Mouse (Mus musculus) lung, embryonic 16.5 days (tissue): ENCODE results near the gene Aen. TPM values are rescaled to one million over a fixed set of nuclear protein-coding genes. Genes with fewer than 3 reads are reported as not detected.

Experiments used
- ATAC-seq: fragments of 200-750 bp; cut with Nextera tagmentation; 2 replicates; pipeline ENCODE4 v1.8.0; 2017; ENCODE audit warnings: low read depth, mild to moderate bottlenecking, moderate library complexity
- H3K27ac ChIP-seq: fragments of 300-500 bp; sonication (generic); 2 replicates; pipeline ENCODE4 v1.5.1; 2014; ENCODE audit warnings: mild to moderate bottlenecking, control low read depth, low read length
- H3K27me3 ChIP-seq: fragments of 300-500 bp; sonication (generic); 2 replicates; pipeline ENCODE4 v1.6.1; 2014; ENCODE audit warnings: low read depth, low read length, mixed read lengths; ENCODE audit not compliant: control insufficient read depth, insufficient read depth
- H3K36me3 ChIP-seq: fragments of 300-500 bp; sonication (generic); 2 replicates; pipeline ENCODE4 v1.6.1; 2014; ENCODE audit warnings: low read length; ENCODE audit not compliant: control insufficient read depth, insufficient read depth
- H3K4me1 ChIP-seq: fragments of 300-500 bp; sonication (generic); replicated peaks from 2 replicates; pipeline ENCODE4 v1.6.1; 2014; ENCODE audit warnings: low read length, mixed read lengths; ENCODE audit not compliant: control insufficient read depth, insufficient read depth
- H3K4me2 ChIP-seq: fragments of 300-500 bp; sonication (generic); 2 replicates; pipeline ENCODE4 v1.6.1; 2014; ENCODE audit warnings: low read depth, low read length, control low read depth
- H3K4me3 ChIP-seq: fragments of 300-500 bp; sonication (generic); 2 replicates; pipeline ENCODE4 v1.5.1; 2014; ENCODE audit warnings: mild to moderate bottlenecking, low read length, control low read depth
- H3K9ac ChIP-seq: fragments of 300-500 bp; sonication (generic); 2 replicates; pipeline ENCODE4 v1.6.1; 2014; ENCODE audit warnings: low read length, control low read depth
- H3K9me3 ChIP-seq: fragments of 300-500 bp; sonication (generic); 2 replicates; pipeline ENCODE4 v1.6.1; 2016; ENCODE audit warnings: low read length; ENCODE audit not compliant: control insufficient read depth
- WGBS: fragments of 180-500 bp; shearing (Covaris S2); extraction: QIAGEN DNeasy Blood & Tissue Kit; methylation state at CpG from one replicate; pipeline ENCODE4 v1.1.7; 2014; 5-methylcytosine and 5-hydroxymethylcytosine counted together
- polyA plus RNA-seq: library from polyadenylated mRNA; unstranded; fragments of >200 nt; fragmentation: Nextera tagmentation; extraction: Ambion mirVana; gene quantifications from 2 replicates; pipeline ENCODE4 v1.2.1, GENCODE M21; 2015

Gene Aen
- 27.6 TPM in 2 replicates for polyA plus RNA-seq

GRCm38 (mm10) chr7:78895653-78896333, at the start of gene Aen:
Aen (plus strand) TSS chr7:78895854.
- Histone ChIP-seq H3K9ac (peak within 1 kb of the TSS; percentile 79), H3K9me3 (no peaks in the 10 kb centered on the region), H3K27me3 (no peaks in the 10 kb centered on the region), H3K4me3 (peak within 1 kb of the TSS; percentile 99), H3K27ac (peak within 1 kb of the TSS; percentile 39; the same call in 1 of the 2 replicates), H3K36me3 (peaks cover 2% of the 10 kb centered on the region; the same call in 1 of the 2 replicates), H3K4me1 (peaks cover 10% of the 10 kb centered on the region; the same call in 1 of the 2 replicates), H3K4me2 (peak within 1 kb of the TSS; percentile 81)
- peak; percentile 99 for ATAC-seq
- 2% methylated on average over 53 of the region's 53 CpGs for WGBS

- WGBS: 36% methylated on average over 12 of the region's 12 CpGs
- H3K27me3 ChIP-seq: no peaks in the 10 kb centered on the region
- no peak for ATAC-seq
Measured at GRCm38 (mm10) chr7:78846066-78846716, 49.5 kb upstream of the Aen start.

GRCm38 (mm10) chr7:78846737-78847434, 48.8 kb upstream of the Aen start, which contains the start of gene Det1:
Det1 (minus strand) TSS chr7:78847263.
- Histone ChIP-seq H3K36me3 (peaks cover 12% of the 10 kb centered on the region), H3K4me2 (peak within 1 kb of the TSS; percentile 75), H3K9me3 (no peaks in the 10 kb centered on the region), H3K9ac (peak within 1 kb of the TSS; percentile 93), H3K27me3 (no peaks in the 10 kb centered on the region), H3K4me3 (peak within 1 kb of the TSS; percentile 93), H3K27ac (peak within 1 kb of the TSS; percentile 70; the same call in 1 of the 2 replicates), H3K4me1 (peaks cover 2% of the 10 kb centered on the region; the same call in 1 of the 2 replicates)
- under 1% methylated on average over 54 of the region's 54 CpGs for WGBS
- peak; percentile 94 for ATAC-seq

More at GRCm38 (mm10) chr7:78846066-78846716, 49.5 kb upstream of the Aen start:
- peaks cover 2% of the 10 kb centered on the region; the same call in 1 of the 2 replicates for H3K4me1 ChIP-seq
- H3K9me3 ChIP-seq: no peaks in the 10 kb centered on the region
- H3K27ac ChIP-seq: no peak overlapping the region; the same call in 1 of the 2 replicates
- peak overlapping the region; percentile 93 for H3K4me3 ChIP-seq
- peak overlapping the region; percentile 75 for H3K4me2 ChIP-seq
- H3K36me3 ChIP-seq: peaks cover 12% of the 10 kb centered on the region
- H3K9ac ChIP-seq: peak overlapping the region; percentile 93

GRCm38 (mm10) chr7:78854051-78854450, 41.6 kb upstream of the Aen start:
- 58% methylated on average over 4 of the region's 4 CpGs for WGBS

GRCm38 (mm10) chr7:78855044-78855655, 40.5 kb upstream of the Aen start:
- Histone ChIP-seq H3K27ac (no peak overlapping the region), H3K9me3 (no peaks in the 10 kb centered on the region), H3K36me3 (no peaks in the 10 kb centered on the region), H3K4me2 (no peak overlapping the region), H3K27me3 (no peaks in the 10 kb centered on the region), H3K9ac (no peak overlapping the region), H3K4me1 (no peaks in the 10 kb centered on the region), H3K4me3 (no peak overlapping the region)
- no peak for ATAC-seq
- 61% methylated on average over 5 of the region's 5 CpGs for WGBS

More at GRCm38 (mm10) chr7:78854051-78854450, 41.6 kb upstream of the Aen start:
- Histone ChIP-seq H3K36me3 (no peaks in the 10 kb centered on the region), H3K27me3 (no peaks in the 10 kb centered on the region), H3K9me3 (no peaks in the 10 kb centered on the region), H3K9ac (no peak overlapping the region), H3K4me3 (no peak overlapping the region), H3K4me1 (no peaks in the 10 kb centered on the region), H3K27ac (no peak overlapping the region), H3K4me2 (no peak overlapping the region)
- ATAC-seq: no peak

GRCm38 (mm10) chr7:78863796-78864445, 31.7 kb upstream of the Aen start:
- Histone ChIP-seq H3K27me3 (no peaks in the 10 kb centered on the region), H3K4me1 (no peaks in the 10 kb centered on the region), H3K9ac (no peak overlapping the region), H3K9me3 (no peaks in the 10 kb centered on the region), H3K27ac (no peak overlapping the region), H3K4me3 (no peak overlapping the region), H3K36me3 (no peaks in the 10 kb centered on the region), H3K4me2 (no peak overlapping the region)
- no peak for ATAC-seq
- 57% methylated on average over 7 of the region's 7 CpGs for WGBS

- WGBS: 45% methylated on average over 4 of the region's 4 CpGs
- no peak overlapping the region for H3K4me2 ChIP-seq
Measured at GRCm38 (mm10) chr7:78864446-78864802, 31.2 kb upstream of the Aen start.

GRCm38 (mm10) chr7:78865212-78865949, 30.3 kb upstream of the Aen start:
- WGBS: 16% methylated on average over 12 of the region's 12 CpGs
- no peaks in the 10 kb centered on the region for H3K9me3 ChIP-seq
- no peaks in the 10 kb centered on the region for H3K27me3 ChIP-seq
- no peaks in the 10 kb centered on the region for H3K36me3 ChIP-seq
- H3K27ac ChIP-seq: no peak overlapping the region
- no peak overlapping the region for H3K4me2 ChIP-seq
- no peak overlapping the region for H3K4me3 ChIP-seq
- no peak overlapping the region for H3K9ac ChIP-seq
- H3K4me1 ChIP-seq: no peaks in the 10 kb centered on the region
- no peak for ATAC-seq

More at GRCm38 (mm10) chr7:78864446-78864802, 31.2 kb upstream of the Aen start:
- Histone ChIP-seq H3K36me3 (no peaks in the 10 kb centered on the region), H3K27me3 (no peaks in the 10 kb centered on the region), H3K9me3 (no peaks in the 10 kb centered on the region), H3K27ac (no peak overlapping the region), H3K4me1 (no peaks in the 10 kb centered on the region), H3K9ac (no peak overlapping the region), H3K4me3 (no peak overlapping the region)
- ATAC-seq: no peak
